Mouse (Mus musculus) liver, embryonic 14.5 days (tissue): ENCODE data around the gene Emcn. TPM values are rescaled to one million over a fixed set of nuclear protein-coding genes. Genes with fewer than 3 reads are reported as not detected.

Source experiments
- ATAC-seq: fragments of 200-750 bp; cut with Nextera tagmentation; 2 replicates; pipeline ENCODE4 v1.8.0; 2017; ENCODE audit warnings: moderate number of reproducible peaks, mild to moderate bottlenecking, moderate library complexity; ENCODE audit not compliant: insufficient read depth
- DNase-seq, 3 experiments: peaks; one replicate each; pipeline ENCODE4 v3.0.0-alpha.2; 2012 to 2013; ENCODE audit warnings: low read depth in 3 of 3, low spot score in 3 of 3
- H3K27ac ChIP-seq: fragments of 300-500 bp; sonication (generic); 2 replicates; pipeline ENCODE4 v1.5.1; 2014; ENCODE audit warnings: moderate library complexity, mild to moderate bottlenecking, control low read depth, inconsistent platforms
- H3K27me3 ChIP-seq: fragments of 300-500 bp; sonication (generic); 2 replicates; pipeline ENCODE4 v1.6.1; 2014; ENCODE audit warnings: mild to moderate bottlenecking, low read length, moderate library complexity; ENCODE audit not compliant: control insufficient read depth, insufficient read depth
- H3K36me3 ChIP-seq: fragments of 300-500 bp; sonication (generic); replicated peaks from 2 replicates; pipeline ENCODE4 v1.6.1; 2014; ENCODE audit warnings: low read depth; ENCODE audit not compliant: control insufficient read depth, insufficient read depth
- H3K4me1 ChIP-seq, 2 experiments: fragments of 200-500 bp in 1 of 2; fragments of 300-500 bp in 1 of 2; sonication (generic) in 1 of 2; replicated peaks; 2 replicates each; pipeline ENCODE4 v1.6.1; 2012 to 2014; ENCODE audit warnings: antibody characterized with exemption in 1 of 2, inconsistent platforms in 1 of 2, low read length in 1 of 2; ENCODE audit not compliant: control insufficient read depth in 2 of 2, insufficient read depth in 2 of 2
- H3K4me2 ChIP-seq: fragments of 300-500 bp; sonication (generic); 2 replicates; pipeline ENCODE4 v1.6.1; 2014; ENCODE audit warnings: low read depth, mild to moderate bottlenecking, control low read depth, moderate library complexity
- H3K4me3 ChIP-seq, 2 experiments: fragments of 200-500 bp in 1 of 2; fragments of 300-500 bp in 1 of 2; sonication (generic) in 1 of 2; 2 replicates each; pipeline ENCODE4 v1.5.1; 2012 to 2014; ENCODE audit warnings: low read depth in 2 of 2, low read length in 2 of 2, mild to moderate bottlenecking in 2 of 2, control low read depth in 1 of 2, inconsistent platforms in 1 of 2, moderate library complexity in 1 of 2; ENCODE audit not compliant: insufficient read depth in 1 of 2
- H3K9ac ChIP-seq: fragments of 300-500 bp; sonication (generic); replicated peaks from 2 replicates; pipeline ENCODE4 v1.6.1; 2014; ENCODE audit warnings: mild to moderate bottlenecking, control low read depth, moderate library complexity
- H3K9me3 ChIP-seq: fragments of 300-500 bp; sonication (generic); 2 replicates; pipeline ENCODE4 v1.6.1; 2016; ENCODE audit warnings: low read length, mixed read lengths; ENCODE audit not compliant: control insufficient read depth
- CTCF ChIP-seq: IDR thresholded peaks from 2 replicates; pipeline ENCODE4 v1.5.1; 2016; ENCODE audit warnings: antibody characterized with exemption, low read depth, control low read depth
- EP300 ChIP-seq: IDR thresholded peaks from 2 replicates; pipeline ENCODE4 v1.6.1; 2016; ENCODE audit warnings: antibody characterized with exemption, low read depth
- WGBS: fragments of 180-500 bp; shearing (Covaris S2); extraction: QIAGEN DNeasy Blood & Tissue Kit; methylation state at CpG from one replicate; pipeline ENCODE4 v1.1.7; 2014; ENCODE audit not compliant: insufficient replicate concordance; 5-methylcytosine and 5-hydroxymethylcytosine counted together
- polyA plus RNA-seq, 2 experiments: library from polyadenylated mRNA; depleted of rRNA in 1 of 2; stranded (reverse) in 1 of 2; unstranded in 1 of 2; fragments of >200 nt; fragmentation: Nextera tagmentation in 1 of 2; extraction: Ambion mirVana in 1 of 2; gene quantifications; 2 replicates each; pipeline versions ENCODE4 v1.2.1 to v1.2.3; 2012 to 2014

Gene Emcn
- polyA plus RNA-seq, 2 experiments: 1.8 to 1.9 TPM

DNA sequence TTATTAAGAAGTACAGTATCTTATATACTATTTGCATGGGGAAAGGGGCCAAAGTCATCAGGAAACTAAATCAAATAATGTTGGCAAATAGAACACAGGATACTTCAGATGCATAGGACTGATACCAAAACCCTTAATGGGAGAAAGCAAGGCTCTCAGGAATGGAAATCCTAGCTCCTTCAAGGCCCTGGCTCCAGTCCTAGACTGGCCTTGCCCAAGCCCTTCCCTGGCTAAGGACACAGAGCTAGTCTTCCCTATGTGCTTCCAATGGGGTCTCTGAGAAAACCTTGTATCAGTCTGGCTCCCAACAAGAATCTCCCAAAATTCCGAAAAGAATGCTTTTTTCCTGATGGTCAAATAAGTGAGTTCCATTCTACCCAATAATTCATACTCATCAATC lies 126.5 kb downstream of the Emcn start:
- H3K27me3 ChIP-seq: no peaks in the 10 kb centered on the region
- H3K9me3 ChIP-seq: no peaks in the 10 kb centered on the region
- H3K27ac ChIP-seq: no peak overlapping the region
- DNase-seq (no peak), ATAC-seq (no peak)
- TF ChIP-seq EP300: no peak
- TF ChIP-seq CTCF: no peak
- no peak overlapping the region for H3K4me2 ChIP-seq
- no peak overlapping the region for H3K9ac ChIP-seq
- no peaks in the 10 kb centered on the region for H3K4me1 ChIP-seq
- H3K4me3 ChIP-seq: no peak overlapping the region
- no peaks in the 10 kb centered on the region for H3K36me3 ChIP-seq
- WGBS: 55% methylated on average over 1 of the region's 1 CpGs

DNA sequence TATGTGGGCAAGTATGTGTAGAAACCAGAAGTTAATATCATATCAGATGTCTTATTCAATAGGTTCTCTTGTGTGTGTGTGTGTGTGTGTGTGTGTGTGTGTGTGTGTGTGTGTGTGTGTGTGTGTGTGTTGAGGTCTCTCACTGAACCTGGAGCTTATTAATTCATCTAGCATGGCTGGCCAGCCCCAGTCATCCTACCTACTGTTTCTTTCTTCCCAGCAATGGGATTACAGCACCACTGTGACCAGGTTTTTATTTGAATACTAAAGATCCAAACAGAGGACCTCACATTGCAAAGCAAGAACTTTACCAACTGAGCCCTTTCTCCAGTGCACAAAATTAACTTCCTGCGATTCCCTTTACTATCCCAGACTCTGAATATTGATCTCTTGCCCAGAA lies 131.3 kb downstream of the Emcn start:
- H3K9ac ChIP-seq: no peak overlapping the region
- H3K4me2 ChIP-seq: no peak overlapping the region
- no peaks in the 10 kb centered on the region for H3K27me3 ChIP-seq
- no peaks in the 10 kb centered on the region for H3K9me3 ChIP-seq
- TF ChIP-seq CTCF (no peak), EP300 (no peak)
- WGBS: 42% methylated on average over 1 of the region's 1 CpGs
- no peak overlapping the region for H3K4me3 ChIP-seq
- no peak overlapping the region for H3K27ac ChIP-seq
- DNase-seq (no peak), ATAC-seq (no peak)
- H3K36me3 ChIP-seq: no peaks in the 10 kb centered on the region
- no peaks in the 10 kb centered on the region for H3K4me1 ChIP-seq

DNA sequence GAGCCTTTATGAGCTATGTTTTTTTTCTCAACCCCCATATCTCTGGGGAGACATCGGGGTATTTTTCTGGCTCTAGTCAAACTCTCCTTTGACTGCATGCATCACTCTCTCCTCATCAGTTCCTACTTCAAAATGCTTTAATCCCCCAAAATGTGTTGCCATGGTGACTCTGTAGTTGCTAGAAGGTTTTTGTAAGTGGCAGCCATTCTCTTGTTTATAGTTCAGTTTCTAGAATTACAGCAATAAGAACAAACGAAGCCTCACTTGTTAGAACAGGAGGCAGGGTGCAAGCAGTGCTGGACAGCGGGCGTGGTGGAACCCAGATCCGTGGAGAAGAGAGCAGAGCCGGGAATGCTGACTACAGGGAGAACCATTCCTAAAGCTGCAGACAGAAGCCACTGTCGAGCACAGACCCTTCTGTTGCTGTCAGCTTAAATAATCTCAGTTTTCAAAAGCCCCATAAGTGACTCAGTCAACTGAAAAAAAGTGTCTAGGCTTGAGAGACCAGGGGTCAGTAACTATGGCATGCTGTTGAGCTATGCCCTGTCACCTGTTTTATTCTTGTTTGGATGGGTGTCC lies 139.0 kb downstream of the Emcn start:
- TF ChIP-seq CTCF: no peak
- TF ChIP-seq EP300: no peak
- Histone ChIP-seq H3K27me3 (no peaks in the 10 kb centered on the region), H3K9ac (no peak overlapping the region), H3K27ac (no peak overlapping the region), H3K4me1 (no peaks in the 10 kb centered on the region), H3K4me3 (no peak overlapping the region), H3K4me2 (no peak overlapping the region), H3K9me3 (no peaks in the 10 kb centered on the region), H3K36me3 (no peaks in the 10 kb centered on the region)
- 48% methylated on average over 7 of the region's 7 CpGs for WGBS
- ATAC-seq (no peak), DNase-seq (no peak)

DNA sequence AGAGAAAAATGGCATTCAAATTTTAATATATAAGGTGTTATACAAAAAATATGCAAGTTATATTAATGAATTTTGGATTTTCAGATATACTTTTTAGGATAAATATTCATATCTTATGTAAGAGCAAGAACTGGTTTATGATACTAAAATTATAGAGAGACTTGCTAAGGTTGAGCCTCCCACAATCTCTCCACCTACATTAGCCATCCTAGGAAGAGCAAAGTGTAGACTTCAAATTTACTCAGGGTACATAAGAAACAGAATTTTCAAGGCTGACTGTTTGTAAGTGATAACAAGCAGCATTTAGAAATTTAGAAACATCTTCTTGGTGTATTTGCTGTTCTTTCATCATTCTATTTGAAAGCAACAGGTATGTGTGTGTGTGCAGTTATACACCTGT lies 140.3 kb downstream of the Emcn start:
- Histone ChIP-seq H3K9me3 (no peaks in the 10 kb centered on the region), H3K27ac (no peak overlapping the region), H3K36me3 (no peaks in the 10 kb centered on the region), H3K9ac (no peak overlapping the region), H3K4me2 (no peak overlapping the region), H3K4me3 (no peak overlapping the region), H3K4me1 (no peaks in the 10 kb centered on the region), H3K27me3 (no peaks in the 10 kb centered on the region)
- ATAC-seq (no peak), DNase-seq (no peak)
- no peak for TF ChIP-seq CTCF
- TF ChIP-seq EP300: no peak
